ENCODE assay signal across 8 mouse cellular contexts in the genomic region with DNA sequence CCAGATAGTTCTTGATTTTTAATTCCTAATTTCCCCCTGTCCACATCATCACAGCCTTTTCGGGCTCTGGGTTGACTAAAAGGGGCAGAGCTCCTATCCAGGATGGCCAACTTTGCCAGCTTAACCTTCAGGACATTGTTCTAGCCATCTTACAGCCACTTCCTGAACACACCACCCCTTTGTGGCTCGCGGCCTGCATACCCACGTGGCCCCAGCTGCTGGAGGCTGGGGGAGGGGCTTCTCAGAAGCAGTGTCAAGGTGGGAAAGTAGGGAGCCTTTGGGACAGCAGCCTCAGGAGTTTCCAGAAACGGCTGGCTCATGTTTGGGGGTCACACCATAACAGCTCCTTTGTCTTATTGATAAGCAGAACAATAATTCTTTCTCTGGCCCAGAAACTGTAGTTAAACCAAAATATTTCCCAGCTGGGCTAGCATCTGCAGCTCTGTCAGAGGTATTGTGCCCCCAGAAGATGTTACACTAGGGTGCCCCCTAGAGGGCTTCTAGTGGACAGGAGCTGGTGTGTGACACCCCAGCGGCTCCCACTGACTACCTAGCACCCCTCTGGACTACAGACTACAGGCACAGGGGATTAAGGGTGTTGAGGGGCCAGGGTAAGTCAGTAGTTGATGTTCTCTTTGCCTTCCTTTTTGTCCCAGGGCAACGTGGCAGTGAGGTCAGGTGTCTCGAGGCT. TPM values are rescaled to one million over a fixed set of nuclear protein-coding genes. Genes with fewer than 3 reads are reported as not detected.
DNase-seq lines count a peak whose midpoint lies in the region; ATAC-seq and TF ChIP-seq lines count a peak whose summit lies in the region.

No protein-coding gene starts in this region.

- no peak for TF ChIP-seq POLR2A in ES-Bruce4 (IDR thresholded peaks at IDR 0.05; ENCODE audit: insufficient read depth, low read length)
- no peak for TF ChIP-seq POLR2A in cortical plate, adult 2 months (IDR thresholded peaks at IDR 0.05; ENCODE audit: extremely low read depth, insufficient read depth, low read length)

- H3K9me3 ChIP-seq in heart, postnatal 0 days (replicated peaks; ENCODE audit: control insufficient read depth, low read length) = no peaks in the 10 kb centered on the region
- no peaks in the 10 kb centered on the region for H3K9me3 ChIP-seq in heart, embryonic 12.5 days (replicated peaks)
- H3K9me3 ChIP-seq in ES-Bruce4 (replicated peaks; ENCODE audit: control insufficient read depth, insufficient read depth, low read length, poor library complexity, severe bottlenecking) = no peaks in the 10 kb centered on the region
- H3K9me3 ChIP-seq in liver, postnatal 0 days (ENCODE audit: low read length) = no peaks in the 10 kb centered on the region

- H3K4me2 ChIP-seq in heart, postnatal 0 days (ENCODE audit: low read depth, low read length) = no peak overlapping the region
- H3K4me2 ChIP-seq in heart, embryonic 12.5 days = no peak overlapping the region
- no peak overlapping the region for H3K4me2 ChIP-seq in liver, postnatal 0 days (ENCODE audit: low read depth, low read length)

- no peak for TF ChIP-seq EP300 in heart, postnatal 0 days (IDR thresholded peaks at IDR 0.05; ENCODE audit: low read depth)
- peak; percentile 79; the same call in 1 of the 2 replicates for TF ChIP-seq EP300 in ES-Bruce4 (IDR thresholded peaks at IDR 0.05; ENCODE audit: insufficient read depth, low read depth, low read length)
- no peak for TF ChIP-seq EP300 in liver, postnatal 0 days (IDR thresholded peaks at IDR 0.05; ENCODE audit: low read depth)

- ATAC-seq in heart, postnatal 0 days (ENCODE audit: insufficient read depth, low read depth) = no peak
- ATAC-seq in heart, embryonic 12.5 days (ENCODE audit: insufficient number of reproducible peaks, low FRiP score) = no peak
- no peak for ATAC-seq in liver, postnatal 0 days

- no peak overlapping the region for H3K4me3 ChIP-seq in heart, postnatal 0 days (ENCODE audit: low read depth, low read length)
- H3K4me3 ChIP-seq in heart, embryonic 12.5 days = no peak overlapping the region
- no peak overlapping the region for H3K4me3 ChIP-seq in ES-Bruce4 (ENCODE audit: low read depth, low read length)
- no peak overlapping the region for H3K4me3 ChIP-seq in cortical plate, adult 2 months (ENCODE audit: insufficient read depth, low read length)
- no peak overlapping the region for H3K4me3 ChIP-seq in liver, postnatal 0 days (ENCODE audit: low read depth, low read length)

- H3K9ac ChIP-seq in heart, postnatal 0 days (replicated peaks; ENCODE audit: low read depth, low read length) = no peak overlapping the region
- no peak overlapping the region for H3K9ac ChIP-seq in heart, embryonic 12.5 days
- H3K9ac ChIP-seq in ES-Bruce4 (ENCODE audit: low read depth, poor library complexity, severe bottlenecking) = no peak overlapping the region
- H3K9ac ChIP-seq in liver, postnatal 0 days (replicated peaks) = no peak overlapping the region

- DNase-seq in heart, postnatal 0 days (ENCODE audit: low spot score) = no peak
- DNase-seq in liver, postnatal 0 days = no peak
- peak; percentile 34 to 65 for DNase-seq in thymus, postnatal 10 days (ENCODE audit: low spot score in 2 of 2)
- DNase-seq in yolk sac, embryonic 10.5 days (ENCODE audit: low spot score) = no peak
- DNase-seq in right cerebral cortex, postnatal 10 days (ENCODE audit: low spot score in 2 of 2) = no peak

- H3K4me1 ChIP-seq in heart, postnatal 0 days (ENCODE audit: control insufficient read depth, insufficient read depth) = peaks cover 16% of the 10 kb centered on the region
- peaks cover 38% of the 10 kb centered on the region for H3K4me1 ChIP-seq in heart, embryonic 12.5 days (replicated peaks)
- peaks cover 6% of the 10 kb centered on the region for H3K4me1 ChIP-seq in ES-Bruce4 (ENCODE audit: control insufficient read depth, insufficient read depth, low read length)
- 0 out of 2 replicates have a peak, but pooled peaks cover 1% of the 10 kb centered on the region for H3K4me1 ChIP-seq in cortical plate, adult 2 months (ENCODE audit: control insufficient read depth, insufficient read depth, low read length)
- peaks cover 6% of the 10 kb centered on the region for H3K4me1 ChIP-seq in liver, postnatal 0 days (ENCODE audit: insufficient read depth)

- H3K27ac ChIP-seq in heart, postnatal 0 days (ENCODE audit: low read depth) = no peak overlapping the region
- no peak overlapping the region for H3K27ac ChIP-seq in heart, embryonic 12.5 days (ENCODE audit: poor library complexity, severe bottlenecking)
- no peak overlapping the region for H3K27ac ChIP-seq in ES-Bruce4 (ENCODE audit: insufficient read depth, low read length)
- H3K27ac ChIP-seq in cortical plate, adult 2 months (ENCODE audit: insufficient read depth, low read length) = peak overlapping the region; percentile 71; the same call in 1 of the 2 replicates
- H3K27ac ChIP-seq in liver, postnatal 0 days (ENCODE audit: low read depth) = no peak overlapping the region

- WGBS in heart, postnatal 0 days = 59% methylated on average over 8 of the region's 8 CpGs
- WGBS in heart, embryonic 12.5 days = 53% methylated on average over 8 of the region's 8 CpGs
- WGBS in liver, postnatal 0 days (ENCODE audit: insufficient replicate concordance) = 45% methylated on average over 8 of the region's 8 CpGs

- 0 out of 2 replicates have a peak, but pooled peaks have one; percentile 7 for TF ChIP-seq CTCF in heart, postnatal 0 days (IDR thresholded peaks at IDR 0.05; ENCODE audit: low read depth)
- TF ChIP-seq CTCF in ES-Bruce4 (IDR thresholded peaks at IDR 0.05; ENCODE audit: low read depth, low read length) = peak; percentile 26
- TF ChIP-seq CTCF in cortical plate, adult 2 months (IDR thresholded peaks at IDR 0.05; ENCODE audit: extremely low read depth, insufficient read depth, low read length) = 0 out of 2 replicates have a peak, but pooled peaks have one; percentile 20
- TF ChIP-seq CTCF in liver, postnatal 0 days (IDR thresholded peaks at IDR 0.05; ENCODE audit: low read depth) = peak; percentile 45

- no peaks in the 10 kb centered on the region for H3K27me3 ChIP-seq in heart, postnatal 0 days (ENCODE audit: control insufficient read depth, insufficient read depth, low read length)
- no peaks in the 10 kb centered on the region for H3K27me3 ChIP-seq in heart, embryonic 12.5 days (replicated peaks)
- no peaks in the 10 kb centered on the region for H3K27me3 ChIP-seq in ES-Bruce4 (ENCODE audit: control insufficient read depth, insufficient read depth, low read length, poor library complexity, severe bottlenecking)
- no peaks in the 10 kb centered on the region for H3K27me3 ChIP-seq in liver, postnatal 0 days (ENCODE audit: insufficient read depth, low read length)

- H3K36me3 ChIP-seq in heart, postnatal 0 days (replicated peaks; ENCODE audit: control insufficient read depth, insufficient read depth, low read length) = peaks cover 36% of the 10 kb centered on the region; the same call in 1 of the 2 replicates
- H3K36me3 ChIP-seq in heart, embryonic 12.5 days = peaks cover 64% of the 10 kb centered on the region
- H3K36me3 ChIP-seq in ES-Bruce4 (ENCODE audit: control insufficient read depth, insufficient read depth, low read length, poor library complexity, severe bottlenecking) = peaks cover 3% of the 10 kb centered on the region; the same call in 1 of the 2 replicates
- peaks cover 3% of the 10 kb centered on the region; the same call in 1 of the 2 replicates for H3K36me3 ChIP-seq in liver, postnatal 0 days (replicated peaks; ENCODE audit: insufficient read depth, low read length)

RNA-seq across cellular contexts. Expression of gene Gm45521, which starts 12.6 kb away (rescaled TPM):
- not detected in 2 replicates for total RNA-seq in heart, postnatal 0 days (2014; rRNA removed; ENCODE audit: low replicate concordance)
- polyA plus RNA-seq in heart, postnatal 0 days (2015; fragmentation: Nextera tagmentation; extraction: Ambion mirVana) = not detected in 2 replicates
- not detected in 2 replicates for polyA plus RNA-seq in heart, embryonic 12.5 days (2016; fragmentation: Nextera tagmentation; extraction: Ambion mirVana)
- polyA plus RNA-seq in ES-Bruce4 (2011; ENCODE audit: insufficient read depth, insufficient read length, low read depth, missing spikeins) = 0.91 TPM in 1 of 2 replicates, not detected in the other
- not detected in 2 replicates for polyA plus RNA-seq in cortical plate, adult 2 months (2012; rRNA removed)
- not detected in 2 replicates for polyA plus RNA-seq in liver, postnatal 0 days (2015; fragmentation: Nextera tagmentation; extraction: Ambion mirVana)

RNA-seq across cellular contexts. Expression of gene Dnase1l3, which starts 49.9 kb away (rescaled TPM):
- total RNA-seq in heart, postnatal 0 days (2014; rRNA removed; ENCODE audit: low replicate concordance) = not detected in 2 replicates
- 0.03 TPM in 2 replicates for polyA plus RNA-seq in heart, postnatal 0 days (2015; fragmentation: Nextera tagmentation; extraction: Ambion mirVana)
- 0.04 TPM in 1 of 2 replicates, not detected in the other for polyA plus RNA-seq in heart, embryonic 12.5 days (2016; fragmentation: Nextera tagmentation; extraction: Ambion mirVana)
- polyA plus RNA-seq in ES-Bruce4 (2011; ENCODE audit: insufficient read depth, insufficient read length, low read depth, missing spikeins) = 0.27 and 0.30 TPM in 2 replicates
- 0.02 and 0.04 TPM in 2 replicates for polyA plus RNA-seq in cortical plate, adult 2 months (2012; rRNA removed)
- 12.1 and 13.2 TPM in 2 replicates for polyA plus RNA-seq in liver, postnatal 0 days (2015; fragmentation: Nextera tagmentation; extraction: Ambion mirVana)

RNA-seq across cellular contexts. Expression of gene Abhd6, which starts 58.2 kb away (rescaled TPM):
- 2.2 and 2.5 TPM in 2 replicates for total RNA-seq in heart, postnatal 0 days (2014; rRNA removed; ENCODE audit: low replicate concordance)
- polyA plus RNA-seq in heart, postnatal 0 days (2015; fragmentation: Nextera tagmentation; extraction: Ambion mirVana) = 9.1 and 10.1 TPM in 2 replicates
- polyA plus RNA-seq in heart, embryonic 12.5 days (2016; fragmentation: Nextera tagmentation; extraction: Ambion mirVana) = 9.9 and 10.1 TPM in 2 replicates
- polyA plus RNA-seq in ES-Bruce4 (2011; ENCODE audit: insufficient read depth, insufficient read length, low read depth, missing spikeins) = 12.6 and 14.9 TPM in 2 replicates
- polyA plus RNA-seq in cortical plate, adult 2 months (2012; rRNA removed) = 53.3 and 55.5 TPM in 2 replicates
- 29.8 and 34.0 TPM in 2 replicates for polyA plus RNA-seq in liver, postnatal 0 days (2015; fragmentation: Nextera tagmentation; extraction: Ambion mirVana)

Comparison
In these comparisons a context has a peak if more than half of its experiments do, and no peak if none do; other contexts are left out.
1. DNase-seq: peak in thymus, postnatal 10 days (2 of 2); none in heart, postnatal 0 days (single experiment), liver, postnatal 0 days (single experiment), yolk sac, embryonic 10.5 days (single experiment) and right cerebral cortex, postnatal 10 days (0 of 2).
2. RNA of gene Dnase1l3, which starts 49.9 kb away (polyA plus RNA-seq): 12.1 to 13.2 TPM in liver, postnatal 0 days; 0.27 to 0.30 TPM in ES-Bruce4, 0.04 TPM in heart, embryonic 12.5 days, 0.03 TPM in heart, postnatal 0 days and 0.02 to 0.04 TPM in cortical plate, adult 2 months; every median in the first group is over 10 times any median in the second.
3. Peak in every context shown above with its lines, with median percentiles within 50 percentile points of each other: CTCF ChIP-seq.